Mouse (Mus musculus) heart, embryonic 13.5 days (tissue): ENCODE measurements at regions not wholly inside any gene's neighbourhood (a gene's known extent, or its start where the extent isn't known, plus 50 kb on each side); places are given as distances from the start of the nearest gene placed in this dataset.

Experiments
- ATAC-seq: fragments of 200-750 bp; cut with Nextera tagmentation; 2 replicates; pipeline ENCODE4 v1.8.0; 2017; ENCODE audit warnings: moderate TSS enrichment; ENCODE audit not compliant: insufficient number of reproducible peaks, low FRiP score, low TSS enrichment; ENCODE audit errors: extremely low read depth
- H3K27ac ChIP-seq: fragments of 300-500 bp; sonication (generic); replicated peaks from 2 replicates; pipeline ENCODE4 v1.5.1; 2015; ENCODE audit warnings: moderate library complexity, mild to moderate bottlenecking, inconsistent platforms
- H3K27me3 ChIP-seq: fragments of 300-500 bp; sonication (generic); replicated peaks from 2 replicates; pipeline ENCODE4 v1.6.1; 2015; ENCODE audit warnings: mild to moderate bottlenecking, inconsistent platforms
- H3K36me3 ChIP-seq: fragments of 300-500 bp; sonication (generic); 2 replicates; pipeline ENCODE4 v1.6.1; 2015; ENCODE audit warnings: mild to moderate bottlenecking, inconsistent platforms
- H3K4me1 ChIP-seq: fragments of 300-500 bp; sonication (generic); 2 replicates; pipeline ENCODE4 v1.6.1; 2015; ENCODE audit warnings: inconsistent platforms
- H3K4me2 ChIP-seq: fragments of 300-500 bp; sonication (generic); 2 replicates; pipeline ENCODE4 v1.6.1; 2015; ENCODE audit warnings: inconsistent platforms, mild to moderate bottlenecking, moderate library complexity
- H3K4me3 ChIP-seq: fragments of 300-500 bp; sonication (generic); 2 replicates; pipeline ENCODE4 v1.5.1; 2015; ENCODE audit warnings: moderate library complexity, mild to moderate bottlenecking, inconsistent platforms
- H3K9ac ChIP-seq: fragments of 300-500 bp; sonication (generic); 2 replicates; pipeline ENCODE4 v1.6.1; 2015; ENCODE audit warnings: inconsistent platforms, mild to moderate bottlenecking, moderate library complexity
- H3K9me3 ChIP-seq: fragments of 300-500 bp; sonication (generic); 2 replicates; pipeline ENCODE4 v1.6.1; 2016; ENCODE audit warnings: inconsistent platforms
- whole genome bisulfite sequencing: fragments of 180-500 bp; shearing (Covaris S2); methylation state at CpG from one replicate; pipeline ENCODE4 v1.1.7; 2015; ENCODE audit warnings: mixed read lengths; 5-methylcytosine and 5-hydroxymethylcytosine counted together

DNA sequence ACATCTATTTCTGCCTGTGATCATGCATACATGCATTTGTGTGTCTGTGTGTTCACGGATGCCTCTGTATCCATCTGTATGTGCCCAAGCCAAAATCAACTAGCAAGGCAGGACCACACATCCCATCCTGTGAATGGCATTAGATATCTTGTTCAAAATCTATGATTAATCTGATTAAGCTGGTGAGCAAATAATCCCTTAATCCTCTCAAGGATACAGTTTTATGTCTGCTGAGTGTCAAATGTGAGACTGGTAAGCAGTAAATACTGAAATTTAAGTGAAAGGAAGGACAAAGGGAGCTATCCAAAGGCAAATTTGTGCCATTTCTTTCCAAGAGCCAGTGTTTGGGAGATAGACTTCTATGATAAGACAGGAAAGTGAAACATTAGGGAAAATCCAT, 683.4 kb downstream of the Cypt12 start:
- Histone ChIP-seq H3K36me3 (no peaks in the 10 kb centered on the region), H3K9me3 (no peaks in the 10 kb centered on the region), H3K27ac (no peak overlapping the region), H3K4me3 (no peak overlapping the region), H3K4me1 (no peaks in the 10 kb centered on the region), H3K4me2 (no peak overlapping the region), H3K27me3 (no peaks in the 10 kb centered on the region), H3K9ac (no peak overlapping the region)
- ATAC-seq: no peak
- WGBS: 65% methylated on average over 1 of the region's 1 CpGs

- no peak overlapping the region for H3K9ac ChIP-seq
- no peak overlapping the region for H3K27ac ChIP-seq
- no peaks in the 10 kb centered on the region for H3K9me3 ChIP-seq
- no peak overlapping the region for H3K4me3 ChIP-seq
- no peak overlapping the region for H3K4me2 ChIP-seq
- H3K27me3 ChIP-seq: no peaks in the 10 kb centered on the region
- no peak for ATAC-seq
- H3K4me1 ChIP-seq: no peaks in the 10 kb centered on the region
- no peaks in the 10 kb centered on the region for H3K36me3 ChIP-seq
These were observed 686.6 kb downstream of the Cypt12 start for GRCm38 (mm10) chr3:18634855-18635254.

DNA sequence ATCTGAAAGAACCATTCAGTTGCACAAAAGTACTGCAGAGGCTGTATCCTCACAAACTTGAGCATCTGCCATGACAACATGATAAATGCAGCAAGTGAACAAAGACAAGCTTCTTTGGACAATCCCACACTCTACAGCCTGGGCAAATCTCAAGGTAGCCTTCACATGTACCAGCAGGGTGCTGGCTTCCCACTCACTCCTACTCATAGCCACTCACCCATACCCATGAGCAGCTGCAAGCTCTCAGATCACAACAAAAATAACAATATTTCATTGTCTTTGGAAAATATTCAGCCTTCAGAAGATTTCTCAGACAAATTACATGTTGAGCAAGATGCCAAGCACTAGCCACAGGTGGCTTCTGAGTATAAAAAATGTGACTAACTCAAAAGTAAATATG, 689.3 kb downstream of the Cypt12 start:
- H3K9ac ChIP-seq: no peak overlapping the region
- no peak overlapping the region for H3K27ac ChIP-seq
- no peaks in the 10 kb centered on the region for H3K4me1 ChIP-seq
- ATAC-seq: no peak
- H3K27me3 ChIP-seq: no peaks in the 10 kb centered on the region
- no peak overlapping the region for H3K4me2 ChIP-seq
- H3K9me3 ChIP-seq: no peaks in the 10 kb centered on the region
- no peaks in the 10 kb centered on the region for H3K36me3 ChIP-seq
- H3K4me3 ChIP-seq: no peak overlapping the region

- Histone ChIP-seq H3K4me3 (no peak overlapping the region), H3K27me3 (no peaks in the 10 kb centered on the region), H3K4me1 (no peaks in the 10 kb centered on the region), H3K4me2 (no peak overlapping the region), H3K27ac (no peak overlapping the region), H3K9ac (no peak overlapping the region), H3K36me3 (no peaks in the 10 kb centered on the region), H3K9me3 (no peaks in the 10 kb centered on the region)
- WGBS: 78% methylated on average over 5 of the region's 5 CpGs
- no peak for ATAC-seq
These were observed 692.1 kb downstream of the Cypt12 start for GRCm38 (mm10) chr3:18640286-18640685.

- Histone ChIP-seq H3K27me3 (no peaks in the 10 kb centered on the region), H3K27ac (no peak overlapping the region), H3K4me3 (no peak overlapping the region), H3K36me3 (no peaks in the 10 kb centered on the region), H3K9me3 (no peaks in the 10 kb centered on the region), H3K4me1 (no peaks in the 10 kb centered on the region), H3K9ac (no peak overlapping the region), H3K4me2 (no peak overlapping the region)
- WGBS: 83% methylated on average over 1 of the region's 1 CpGs
- ATAC-seq: no peak
These were observed 693.5 kb downstream of the Cypt12 start for GRCm38 (mm10) chr3:18641688-18642087.

DNA sequence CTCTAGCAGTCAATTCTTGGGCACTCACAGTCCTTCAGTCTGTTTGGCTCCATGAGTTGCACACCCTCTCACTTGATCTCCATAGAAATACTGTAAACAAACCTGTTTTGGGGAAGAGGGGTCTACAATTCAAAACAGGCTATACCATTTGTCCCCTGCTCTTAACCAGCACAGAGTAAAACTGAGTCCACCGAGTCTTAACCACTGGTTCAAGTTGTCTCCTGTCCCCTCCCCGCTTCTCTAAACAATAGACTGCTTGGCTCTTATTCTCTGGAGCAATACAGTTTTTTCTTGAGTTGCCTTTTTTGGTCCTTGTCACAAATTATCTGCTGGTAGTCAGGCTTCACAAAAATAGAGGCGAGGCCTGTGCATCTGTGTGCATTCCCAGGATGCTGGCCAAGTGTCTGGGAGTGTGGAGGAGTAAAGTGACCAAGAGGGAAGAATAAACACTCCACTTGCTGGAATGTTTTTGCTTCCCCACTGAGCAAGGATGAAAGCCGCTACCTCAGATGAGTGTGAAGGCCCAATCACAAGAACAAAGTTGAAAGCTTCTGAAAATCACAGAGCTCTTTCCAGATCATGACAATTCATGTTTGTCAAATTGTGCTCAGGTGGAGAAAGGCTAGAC, 695.3 kb downstream of the Cypt12 start:
- no peak for ATAC-seq
- no peak overlapping the region for H3K4me2 ChIP-seq
- 55% methylated on average over 4 of the region's 4 CpGs for WGBS

GRCm38 (mm10) chr3:18645481-18645880, 697.3 kb downstream of the Cypt12 start:
- ATAC-seq: no peak
- Histone ChIP-seq H3K9ac (no peak overlapping the region), H3K36me3 (no peaks in the 10 kb centered on the region), H3K27me3 (no peaks in the 10 kb centered on the region), H3K4me1 (no peaks in the 10 kb centered on the region), H3K4me2 (no peak overlapping the region), H3K4me3 (no peak overlapping the region), H3K27ac (no peak overlapping the region), H3K9me3 (no peaks in the 10 kb centered on the region)
- 73% methylated on average over 7 of the region's 7 CpGs for WGBS

More for the DNA sequence above, 695.3 kb downstream of the Cypt12 start:
- no peak overlapping the region for H3K4me3 ChIP-seq
- H3K27ac ChIP-seq: no peak overlapping the region
- no peak overlapping the region for H3K9ac ChIP-seq
- H3K4me1 ChIP-seq: no peaks in the 10 kb centered on the region
- no peaks in the 10 kb centered on the region for H3K9me3 ChIP-seq
- H3K36me3 ChIP-seq: no peaks in the 10 kb centered on the region
- no peaks in the 10 kb centered on the region for H3K27me3 ChIP-seq

- H3K4me3 ChIP-seq: no peak overlapping the region
- H3K27me3 ChIP-seq: no peaks in the 10 kb centered on the region
- ATAC-seq: no peak
- 80% methylated on average over 7 of the region's 7 CpGs for WGBS
- H3K4me2 ChIP-seq: no peak overlapping the region
- H3K9me3 ChIP-seq: no peaks in the 10 kb centered on the region
- no peak overlapping the region for H3K9ac ChIP-seq
- no peak overlapping the region for H3K27ac ChIP-seq
- H3K4me1 ChIP-seq: no peaks in the 10 kb centered on the region
- no peaks in the 10 kb centered on the region for H3K36me3 ChIP-seq
These were observed 697.7 kb downstream of the Cypt12 start for GRCm38 (mm10) chr3:18645927-18646326.

DNA sequence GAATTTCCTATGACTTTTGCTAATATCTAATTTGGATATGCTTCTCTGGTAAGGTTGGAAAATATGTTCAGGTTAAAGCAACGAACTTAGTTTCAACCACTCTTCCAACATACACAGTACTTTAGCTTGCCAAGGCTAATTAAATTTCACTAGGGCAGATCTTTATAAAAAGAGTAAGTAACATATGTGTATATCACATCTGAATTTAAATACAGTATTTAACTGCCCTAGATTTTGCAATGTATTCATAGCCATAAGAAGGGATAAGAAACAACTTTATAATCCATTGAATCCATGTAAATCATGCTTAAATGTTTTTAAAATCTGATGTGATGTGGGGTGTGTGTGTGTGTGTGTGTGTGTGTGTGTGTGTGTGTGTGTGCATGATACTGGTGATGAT, 705.3 kb downstream of the Cypt12 start:
- no peak overlapping the region for H3K9ac ChIP-seq
- WGBS: 57% methylated on average over 1 of the region's 1 CpGs
- no peaks in the 10 kb centered on the region for H3K9me3 ChIP-seq

DNA sequence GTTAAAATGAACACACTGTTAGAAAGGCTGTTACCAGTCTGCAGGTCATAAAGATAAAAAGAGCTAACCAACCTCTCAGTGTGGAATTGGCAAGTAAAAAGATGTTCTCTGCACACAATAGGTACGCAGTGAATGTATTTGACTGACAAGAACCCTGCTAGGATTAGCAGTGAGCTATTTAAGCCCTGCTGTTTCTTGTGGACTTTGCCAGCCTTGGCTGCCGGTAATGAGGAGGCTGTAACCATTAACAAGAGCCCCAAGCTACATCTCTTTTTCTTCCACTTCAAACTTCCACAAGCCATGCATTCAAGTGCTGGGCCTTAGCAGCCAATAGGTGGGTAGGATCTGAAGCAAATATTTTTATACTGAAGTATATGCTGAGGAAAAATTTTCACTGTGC, 717.5 kb downstream of the Cypt12 start:
- no peak overlapping the region for H3K9ac ChIP-seq
- H3K9me3 ChIP-seq: no peaks in the 10 kb centered on the region
- H3K4me1 ChIP-seq: no peaks in the 10 kb centered on the region
- no peak for ATAC-seq
- H3K36me3 ChIP-seq: no peaks in the 10 kb centered on the region
- no peak overlapping the region for H3K4me2 ChIP-seq
- 66% methylated on average over 2 of the region's 2 CpGs for WGBS
- H3K4me3 ChIP-seq: no peak overlapping the region
- no peak overlapping the region for H3K27ac ChIP-seq
- no peaks in the 10 kb centered on the region for H3K27me3 ChIP-seq

More for the DNA sequence above, 705.3 kb downstream of the Cypt12 start:
- H3K4me2 ChIP-seq: no peak overlapping the region
- H3K4me1 ChIP-seq: no peaks in the 10 kb centered on the region
- H3K27ac ChIP-seq: no peak overlapping the region
- H3K27me3 ChIP-seq: no peaks in the 10 kb centered on the region
- no peak for ATAC-seq
- no peaks in the 10 kb centered on the region for H3K36me3 ChIP-seq
- H3K4me3 ChIP-seq: no peak overlapping the region

- WGBS: 77% methylated on average over 4 of the region's 4 CpGs
These were observed 719.5 kb downstream of the Cypt12 start for GRCm38 (mm10) chr3:18667726-18668125.

DNA sequence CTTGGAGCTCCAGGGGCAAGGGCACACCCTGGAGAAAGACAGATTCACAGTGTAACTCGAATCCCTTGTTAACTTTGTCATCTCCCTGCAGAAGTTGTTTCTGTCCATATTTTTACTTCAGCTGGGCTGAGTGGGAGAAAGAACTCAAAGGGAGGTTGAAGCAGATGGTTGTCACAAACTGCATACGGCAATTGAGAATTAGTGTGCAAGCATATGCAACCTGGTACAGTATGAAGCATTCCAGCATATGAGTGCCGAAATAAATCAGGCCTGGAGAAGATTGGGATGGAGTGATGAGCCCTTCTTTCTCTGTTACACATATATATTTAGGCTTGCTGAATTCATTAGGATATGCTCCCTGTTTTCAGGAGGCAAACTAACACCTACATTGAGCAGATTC, 720.7 kb downstream of the Cypt12 start:
- Histone ChIP-seq H3K27me3 (no peaks in the 10 kb centered on the region), H3K27ac (no peak overlapping the region), H3K4me1 (no peaks in the 10 kb centered on the region), H3K36me3 (no peaks in the 10 kb centered on the region), H3K4me2 (no peak overlapping the region), H3K9me3 (no peaks in the 10 kb centered on the region), H3K4me3 (no peak overlapping the region), H3K9ac (no peak overlapping the region)
- ATAC-seq: no peak
- WGBS: 76% methylated on average over 3 of the region's 3 CpGs

More at GRCm38 (mm10) chr3:18667726-18668125, 719.5 kb downstream of the Cypt12 start:
- ATAC-seq: no peak
- H3K4me2 ChIP-seq: no peak overlapping the region
- no peaks in the 10 kb centered on the region for H3K36me3 ChIP-seq
- H3K4me3 ChIP-seq: no peak overlapping the region
- H3K27ac ChIP-seq: no peak overlapping the region
- no peaks in the 10 kb centered on the region for H3K27me3 ChIP-seq
- H3K9me3 ChIP-seq: no peaks in the 10 kb centered on the region
- H3K9ac ChIP-seq: no peak overlapping the region
- H3K4me1 ChIP-seq: no peaks in the 10 kb centered on the region
